In the genomic region with DNA sequence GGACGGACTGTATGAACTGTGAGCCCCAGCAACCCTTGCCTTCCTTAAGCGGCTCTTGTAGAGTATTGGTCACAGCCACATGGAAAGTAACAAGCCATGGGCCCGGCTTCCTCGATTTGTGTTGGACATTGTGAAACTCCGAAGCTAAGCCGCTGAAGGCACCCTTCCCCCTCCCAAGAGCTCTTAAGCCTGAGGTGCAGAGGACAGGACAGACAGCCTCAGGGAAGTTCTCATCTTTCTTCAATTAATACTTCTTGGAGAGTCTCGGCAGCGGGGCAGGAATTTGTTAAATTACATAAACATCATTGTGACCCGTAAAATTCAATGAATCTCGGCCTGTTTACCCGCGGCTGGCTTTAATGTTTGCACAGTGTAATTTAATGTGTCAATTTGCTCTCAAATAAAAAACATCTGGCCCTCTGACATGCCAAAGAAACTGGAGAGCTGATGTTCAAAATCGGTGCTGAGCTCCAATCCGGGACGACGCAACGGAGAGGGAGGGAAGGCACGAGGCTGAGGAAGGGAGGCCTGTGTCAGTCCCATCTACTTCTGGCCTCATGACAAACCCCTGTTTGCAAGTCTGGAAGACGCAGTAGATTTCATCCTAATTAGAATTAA, we compare ENCODE assay signal across 9 mouse cellular contexts.
DNase-seq lines count a peak whose midpoint lies in the region; ATAC-seq lines count a peak whose summit lies in the region.
"Had no signal": no experiment of that assay in that cellular context is flagged by ENCODE, and none has a peak within 500 bp of the region (broad histone marks: within the 10 kb centered on the region; RNA-seq: fewer than 3 reads in every experiment).

No protein-coding gene starts in this region.

- no peak overlapping the region for H3K27ac ChIP-seq in heart, embryonic 11.5 days (ENCODE audit: low read depth, low read length)
- no peak overlapping the region for H3K27ac ChIP-seq in limb, embryonic 13.5 days
- H3K27ac ChIP-seq: liver, embryonic 13.5 days had no signal

- no peaks in the 10 kb centered on the region for H3K36me3 ChIP-seq in heart, embryonic 11.5 days (ENCODE audit: control insufficient read depth, insufficient read depth, low read length)
- no peaks in the 10 kb centered on the region for H3K36me3 ChIP-seq in limb, embryonic 13.5 days
- H3K36me3 ChIP-seq: liver, embryonic 13.5 days had no signal

- no peak overlapping the region for H3K4me3 ChIP-seq in heart, embryonic 11.5 days (ENCODE audit: low read depth, low read length)
- H3K4me3 ChIP-seq in limb, embryonic 13.5 days: no peak overlapping the region
- H3K4me3 ChIP-seq: liver, embryonic 13.5 days had no signal

- peak; percentile 96 for DNase-seq in heart, adult 11 months
- peak; percentile 27 for DNase-seq in NIH3T3 (ENCODE audit: low read depth)
- DNase-seq in gastrocnemius, postnatal 36 days: peak; percentile 23 to 40
- DNase-seq in thymus, postnatal 10 days (ENCODE audit: low spot score in 2 of 2): no peak
- DNase-seq in testis, postnatal 14 days (ENCODE audit: low spot score): no peak
- DNase-seq: liver, embryonic 13.5 days had no signal

- WGBS in heart, embryonic 11.5 days (ENCODE audit: insufficient replicate concordance): 69% methylated on average over 19 of the region's 19 CpGs
- WGBS in limb, embryonic 13.5 days: 7% methylated on average over 19 of the region's 19 CpGs

- H3K9me3 ChIP-seq in heart, embryonic 11.5 days (replicated peaks; ENCODE audit: control insufficient read depth, low read length): no peaks in the 10 kb centered on the region
- no peaks in the 10 kb centered on the region for H3K9me3 ChIP-seq in limb, embryonic 13.5 days
- H3K9me3 ChIP-seq: liver, embryonic 13.5 days had no signal

- H3K9ac ChIP-seq in heart, embryonic 11.5 days (ENCODE audit: low read depth, low read length): no peak overlapping the region
- H3K9ac ChIP-seq in limb, embryonic 13.5 days: no peak overlapping the region
- H3K9ac ChIP-seq: liver, embryonic 13.5 days had no signal

- ATAC-seq in heart, embryonic 11.5 days (replicated peaks; ENCODE audit: insufficient number of reproducible peaks, low FRiP score, low TSS enrichment): no peak
- peak; percentile 44; the same call in 1 of the 2 replicates for ATAC-seq in limb, embryonic 13.5 days (ENCODE audit: low FRiP score, low read depth)
- ATAC-seq in erythroblast, adult 5-6 weeks (replicated peaks; ENCODE audit: low FRiP score, poor library complexity, severe bottlenecking): no peak

- peaks cover 4% of the 10 kb centered on the region for H3K4me1 ChIP-seq in heart, embryonic 11.5 days (ENCODE audit: control insufficient read depth, insufficient read depth, low read length)
- peaks cover 53% of the 10 kb centered on the region for H3K4me1 ChIP-seq in limb, embryonic 13.5 days

- no peak overlapping the region for H3K4me2 ChIP-seq in heart, embryonic 11.5 days
- H3K4me2 ChIP-seq in limb, embryonic 13.5 days (replicated peaks): peak overlapping the region; percentile 19
- H3K4me2 ChIP-seq: liver, embryonic 13.5 days had no signal

- no peaks in the 10 kb centered on the region; the same call in none of the 2 replicates for H3K27me3 ChIP-seq in heart, embryonic 11.5 days (ENCODE audit: control insufficient read depth, insufficient read depth, low read length)
- H3K27me3 ChIP-seq in limb, embryonic 13.5 days: peaks cover 66% of the 10 kb centered on the region

- intact Hi-C loops in gastrocnemius, postnatal 36 days (cut with DNase I): no loop called here

Comparison
In these comparisons a context has a peak if more than half of its experiments do, and no peak if none do; other contexts are left out.
1. DNase-seq: peak in heart, adult 11 months (single experiment), NIH3T3 (single experiment) and gastrocnemius, postnatal 36 days (2 of 2); none in thymus, postnatal 10 days (0 of 2) and testis, postnatal 14 days (single experiment).